Mouse (Mus musculus) heart, adult 8-10 months (tissue): ENCODE measurements around the gene Wnt10a. TPM values are rescaled to one million over a fixed set of nuclear protein-coding genes. Genes with fewer than 3 reads are reported as not detected.

Source experiments
- DNase-seq: peaks from one replicate; pipeline ENCODE4 v3.0.0; 2022; ENCODE audit warnings: low spot score
- total RNA-seq, 4 experiments: library from RNA; stranded (reverse); gene quantifications; 2 replicates each; pipeline ENCODE4 v1.2.4; 2022

Wnt10a gene
- total RNA-seq: not detected

- DNase-seq: no peak
Observed at GRCm38 (mm10) chr1:74791249-74791648, at the start of gene Wnt10a. Wnt10a (plus strand) TSS chr1:74791516.

- DNase-seq: no peak
Observed at GRCm38 (mm10) chr1:74747335-74747734, 44.0 kb upstream of the Wnt10a start.

DNA sequence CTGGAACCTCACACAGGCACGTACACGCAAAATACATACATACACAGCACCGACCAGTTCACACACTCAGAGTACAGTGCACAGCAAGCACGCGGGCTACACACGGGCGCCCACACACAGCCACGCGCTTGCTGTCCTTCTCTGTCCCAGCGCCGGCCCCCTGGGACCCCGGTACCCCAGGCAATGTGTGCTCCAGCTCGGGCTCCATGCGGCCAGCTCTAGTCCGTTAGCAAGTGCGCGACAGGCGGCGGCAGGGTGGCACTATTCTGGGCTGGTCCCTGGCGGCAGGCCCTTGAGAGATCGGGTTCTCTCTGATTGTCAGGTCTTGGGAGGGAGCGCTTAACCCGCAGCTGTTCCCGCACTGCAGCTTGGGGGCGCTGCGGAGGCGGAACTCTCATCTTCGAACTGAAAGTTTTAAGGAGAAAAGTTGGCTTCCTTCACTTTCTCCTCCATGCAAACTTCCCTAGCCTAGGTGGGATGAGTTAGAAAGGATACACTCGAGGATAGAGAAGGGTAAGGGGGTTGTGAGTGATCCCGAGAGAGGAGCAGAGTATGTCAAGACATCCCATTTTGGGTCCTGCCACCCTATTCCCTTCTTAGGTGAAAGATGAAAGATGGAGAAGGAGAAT is 42.6 kb upstream of the Wnt10a start, which contains the start of gene Prkag3:
Prkag3 (minus strand) TSS at position 579 of the 629 bp plus-strand sequence.
- DNase-seq: peak; percentile 49

DNA sequence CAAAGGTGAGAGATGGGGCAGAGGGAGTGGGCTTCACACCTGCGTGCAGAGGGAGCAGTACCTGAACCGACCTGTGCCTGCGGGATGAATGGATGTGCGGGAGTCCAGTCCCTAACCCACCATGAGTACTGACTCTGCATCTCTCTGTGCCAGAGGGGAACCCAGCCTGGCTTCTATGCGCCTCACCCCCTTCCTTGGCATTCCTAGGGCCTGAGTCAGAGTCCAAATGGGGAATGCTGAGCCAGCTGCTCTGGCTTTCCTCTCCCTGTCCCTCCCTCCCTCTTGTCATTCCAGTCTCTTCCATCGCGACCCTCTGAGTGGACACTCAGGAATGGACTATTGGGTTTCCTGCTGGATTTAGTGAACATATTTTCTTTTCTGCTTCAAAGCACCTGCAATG is 42.0 kb upstream of the Wnt10a start:
- DNase-seq: peak; percentile 52

DNA sequence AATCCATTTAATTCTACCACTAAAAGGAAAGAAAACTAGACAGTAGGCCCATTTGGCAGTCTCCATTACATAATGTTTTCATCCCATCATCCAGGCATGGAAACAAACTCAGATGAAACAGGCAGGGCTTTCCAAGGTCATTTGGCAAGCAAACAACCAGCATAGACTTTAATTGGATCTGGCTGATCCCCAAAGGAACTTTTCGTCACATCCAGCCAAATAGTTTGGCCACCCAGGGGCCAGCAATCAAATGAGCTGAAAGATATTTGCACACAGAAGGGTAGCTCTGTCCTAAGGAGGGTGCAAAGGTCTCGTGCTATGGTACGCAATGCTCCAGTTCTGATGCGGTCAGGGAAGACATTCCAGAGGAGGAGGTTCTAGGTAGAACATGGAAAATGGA is 40.6 kb upstream of the Wnt10a start:
- peak; percentile 43 for DNase-seq

- DNase-seq: no peak
Observed at GRCm38 (mm10) chr1:74752150-74752549, 39.2 kb upstream of the Wnt10a start.

GRCm38 (mm10) chr1:74752833-74753232 is 38.5 kb upstream of the Wnt10a start:
- no peak for DNase-seq

- no peak for DNase-seq
Observed at GRCm38 (mm10) chr1:74753266-74753974, 37.9 kb upstream of the Wnt10a start.

DNA sequence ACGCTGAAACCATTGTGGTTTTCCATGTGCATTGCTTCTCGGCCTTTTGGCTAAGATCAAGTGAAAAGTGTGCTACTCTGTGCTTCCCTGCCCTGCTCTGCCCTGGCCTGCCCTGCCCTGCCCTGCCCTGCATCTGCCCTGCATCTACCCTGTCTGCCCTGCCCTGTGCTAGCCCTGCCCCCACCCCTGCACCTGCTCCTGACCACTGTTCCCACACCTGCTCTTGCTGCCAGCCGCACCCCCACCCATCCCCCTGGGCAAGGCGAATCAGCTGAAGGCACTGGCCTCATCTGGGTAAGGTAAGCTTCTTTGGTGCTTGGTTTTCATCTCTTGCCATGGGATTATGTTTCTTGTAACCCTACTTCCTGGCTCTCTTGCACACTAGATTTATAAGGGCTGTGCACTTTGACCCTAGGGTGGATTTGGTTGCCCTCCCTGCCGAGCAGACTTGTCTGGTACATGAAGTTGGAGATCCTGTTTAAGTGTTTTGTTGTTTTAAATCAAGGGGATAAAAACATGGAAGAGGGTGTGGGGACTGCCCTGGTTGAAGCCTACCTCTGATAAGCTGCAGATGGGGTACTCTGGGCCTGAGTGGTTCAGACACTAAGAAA is 37.0 kb upstream of the Wnt10a start:
- DNase-seq: no peak

- DNase-seq: peak; percentile 64
Observed at GRCm38 (mm10) chr1:74759773-74760172, 31.5 kb upstream of the Wnt10a start.

DNA sequence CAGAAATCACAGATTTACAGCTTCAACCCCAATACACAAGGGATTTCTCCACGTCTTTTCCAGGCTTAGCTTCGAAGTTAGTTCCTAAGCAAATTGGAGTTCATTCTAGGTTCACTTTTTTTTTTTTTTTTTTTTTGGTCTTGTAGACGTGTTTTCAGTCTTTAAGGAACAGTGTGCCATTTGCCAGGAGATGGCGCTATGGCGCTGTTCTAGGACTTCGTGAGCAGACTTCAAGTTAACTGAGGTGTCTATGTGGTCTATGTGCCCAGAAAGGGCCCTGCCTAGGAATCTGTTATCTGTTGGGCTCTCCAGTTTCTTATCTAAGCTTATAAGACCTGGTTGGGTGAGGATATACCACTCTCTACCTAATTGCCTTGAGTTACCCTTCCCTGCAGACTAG is 28.2 kb upstream of the Wnt10a start:
- no peak for DNase-seq

DNA sequence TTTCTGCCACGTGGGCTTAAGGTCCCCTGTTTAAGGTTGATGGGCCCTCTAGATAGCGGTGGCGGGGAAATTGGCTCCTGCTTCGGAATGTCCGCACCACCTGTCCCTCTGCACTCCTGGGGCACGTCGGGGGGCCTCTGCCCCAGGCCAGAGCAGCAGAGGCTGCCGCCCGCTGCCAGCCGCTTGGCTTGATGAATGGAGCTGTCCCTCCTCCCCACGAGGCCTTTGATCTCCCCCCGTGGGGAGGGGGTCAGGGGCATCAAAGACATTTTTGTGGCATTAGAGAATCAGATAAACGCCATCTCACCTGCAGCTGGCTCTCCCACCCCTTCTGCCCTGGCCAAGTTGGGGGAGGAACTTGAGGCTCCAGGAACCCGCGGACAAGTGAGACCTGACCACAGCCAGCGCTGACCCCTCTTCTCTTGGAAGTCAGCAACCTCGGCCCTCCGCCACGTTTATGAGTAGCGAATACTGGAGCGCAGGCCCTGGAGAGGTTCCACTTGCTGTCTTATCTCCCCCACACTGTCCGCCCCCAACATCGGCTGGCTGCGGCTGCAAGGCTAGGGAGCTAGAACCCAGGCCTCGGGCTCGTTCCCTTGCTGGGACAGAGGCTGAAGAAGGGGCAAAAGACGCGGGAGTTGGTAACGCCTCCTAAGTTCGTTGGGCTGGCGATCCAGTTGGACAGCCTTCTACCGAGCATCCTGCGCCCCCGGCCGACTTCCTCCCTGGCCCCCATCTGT is 20.4 kb upstream of the Wnt10a start:
- DNase-seq: no peak

DNA sequence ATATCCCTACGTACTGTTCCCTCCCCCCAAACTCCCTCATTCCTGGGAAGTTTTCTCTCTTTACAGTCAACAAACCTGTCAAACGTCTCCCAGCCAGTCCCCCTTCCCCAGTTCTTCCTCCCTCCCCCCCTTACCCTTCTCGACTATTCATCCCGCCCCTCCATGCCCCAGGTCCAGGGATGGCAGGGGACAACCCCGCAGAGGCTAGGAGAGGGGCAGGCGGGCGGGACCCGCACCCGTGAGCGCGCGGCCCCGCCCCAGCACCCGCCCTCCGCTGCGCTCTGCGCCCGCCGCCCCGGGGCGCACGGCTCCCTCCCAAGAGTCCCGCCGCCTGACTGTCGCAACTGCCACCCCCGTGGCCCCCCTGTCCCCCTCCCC is 19.9 kb upstream of the Wnt10a start:
- no peak for DNase-seq

- DNase-seq: no peak
Observed at GRCm38 (mm10) chr1:74771845-74771930, 19.6 kb upstream of the Wnt10a start, which contains the start of gene Wnt6. Wnt6 (plus strand) TSS chr1:74771892.

- no peak for DNase-seq
Observed at GRCm38 (mm10) chr1:74771931-74772620, 19.2 kb upstream of the Wnt10a start.

- peak; percentile 82 for DNase-seq
Observed at GRCm38 (mm10) chr1:74773136-74773535, 18.2 kb upstream of the Wnt10a start.

GRCm38 (mm10) chr1:74774062-74774461 is 17.3 kb upstream of the Wnt10a start:
- DNase-seq: no peak

DNA sequence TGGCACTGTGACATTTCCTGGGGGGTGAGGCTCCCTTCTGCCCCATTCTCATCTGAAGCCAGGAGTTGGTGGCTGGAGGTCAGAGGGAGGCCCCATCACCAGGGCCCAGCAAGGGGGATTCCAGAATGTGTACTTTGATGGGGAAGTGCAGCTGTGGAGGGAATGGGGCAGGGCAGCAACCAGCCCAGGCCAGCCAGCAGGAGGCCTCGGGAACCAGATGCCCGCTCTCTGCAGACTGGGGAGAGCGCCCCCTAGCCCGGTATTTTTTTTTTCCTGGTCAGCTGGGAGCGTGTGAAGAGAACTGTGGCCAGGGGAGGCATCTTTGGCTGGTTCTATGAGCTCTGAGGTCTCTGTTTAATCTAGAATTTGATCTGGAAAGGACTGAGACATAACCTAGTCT is 15.5 kb upstream of the Wnt10a start:
- no peak for DNase-seq

- no peak for DNase-seq
Observed at GRCm38 (mm10) chr1:74778934-74779486, 12.3 kb upstream of the Wnt10a start.

GRCm38 (mm10) chr1:74782045-74782444 is 9.3 kb upstream of the Wnt10a start:
- no peak for DNase-seq

GRCm38 (mm10) chr1:74783554-74783953 is 7.8 kb upstream of the Wnt10a start:
- no peak for DNase-seq
